Mouse (Mus musculus) neural tube, embryonic 10.5 days (tissue): ENCODE measurements around the gene Id3.
A peak's percentile ranks its signal among the peaks of the same experiment; 100 is the strongest.

Experiments
- DNase-seq: peaks from one replicate; pipeline ENCODE4 v3.0.0-alpha.2; 2017; ENCODE audit warnings: low spot score; ENCODE audit errors: extremely low spot score

Id3 gene

DNA sequence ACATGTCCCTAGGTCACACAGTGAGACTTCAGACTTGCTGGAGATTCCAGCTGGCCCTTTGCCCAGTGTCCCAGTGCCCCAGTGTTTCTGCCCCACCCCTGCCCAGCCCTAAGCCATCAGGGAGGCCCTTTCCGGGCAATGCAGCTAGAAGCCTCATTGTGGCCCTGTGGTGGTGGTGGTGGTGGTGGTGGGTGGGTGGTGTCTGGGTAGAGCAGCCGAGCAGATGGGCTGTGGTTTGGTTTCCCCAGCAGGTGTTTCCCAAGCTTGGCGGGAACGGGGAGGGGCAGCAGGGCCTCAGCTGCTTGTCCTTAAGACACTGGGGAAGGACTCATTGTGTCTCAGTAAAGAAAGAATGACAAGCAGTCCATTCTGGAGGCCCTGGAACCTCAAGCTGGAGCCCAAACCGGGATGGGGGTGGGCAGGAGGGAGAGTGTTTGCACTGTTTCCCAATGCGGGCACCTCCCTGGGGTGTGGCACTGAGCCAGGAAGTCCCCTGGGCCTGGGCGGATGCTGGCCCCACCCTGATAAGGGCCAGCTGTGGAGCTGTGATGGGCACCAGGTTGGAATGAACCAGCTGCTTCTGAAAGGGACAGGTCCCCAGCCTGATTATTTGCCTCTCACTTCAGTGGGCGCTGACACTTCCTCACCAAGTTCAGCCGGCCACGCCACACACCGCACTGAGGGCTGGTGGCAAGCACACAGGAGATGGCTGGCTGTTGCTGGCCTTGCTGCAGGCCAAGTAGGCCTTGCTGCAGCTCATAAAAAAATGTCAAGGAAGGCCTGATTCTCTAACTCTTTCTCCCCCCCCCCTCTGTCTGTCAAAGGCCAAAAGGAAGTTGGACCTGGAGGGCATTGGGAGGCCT lies 34.5 kb downstream of the Id3 start:
- no peak for DNase-seq

GRCm38 (mm10) chr4:136178475-136178921 lies 35.2 kb downstream of the Id3 start:
- DNase-seq: no peak

DNA sequence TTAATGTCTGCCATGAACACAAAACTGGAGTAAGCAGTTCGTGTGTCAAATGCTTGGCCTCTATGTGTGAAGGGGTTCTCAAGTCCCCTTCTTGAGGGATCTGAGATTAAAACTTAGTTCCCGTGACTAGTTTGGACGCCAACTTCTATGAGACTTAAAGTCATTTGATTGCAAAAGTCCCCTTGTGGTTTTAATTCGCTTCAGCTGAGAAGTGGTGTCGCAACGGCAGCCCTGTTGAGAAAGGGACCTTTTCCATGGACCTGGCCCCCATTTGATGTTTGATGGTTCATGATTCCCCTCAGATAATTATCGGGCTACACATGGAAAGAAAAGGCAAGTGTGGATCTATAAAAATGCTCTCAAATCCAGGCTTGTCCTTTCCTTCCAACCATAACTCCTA lies 36.2 kb downstream of the Id3 start:
- DNase-seq: no peak

- DNase-seq: peak; percentile 93
These were observed 36.7 kb downstream of the Id3 start for GRCm38 (mm10) chr4:136179998-136180397.

DNA sequence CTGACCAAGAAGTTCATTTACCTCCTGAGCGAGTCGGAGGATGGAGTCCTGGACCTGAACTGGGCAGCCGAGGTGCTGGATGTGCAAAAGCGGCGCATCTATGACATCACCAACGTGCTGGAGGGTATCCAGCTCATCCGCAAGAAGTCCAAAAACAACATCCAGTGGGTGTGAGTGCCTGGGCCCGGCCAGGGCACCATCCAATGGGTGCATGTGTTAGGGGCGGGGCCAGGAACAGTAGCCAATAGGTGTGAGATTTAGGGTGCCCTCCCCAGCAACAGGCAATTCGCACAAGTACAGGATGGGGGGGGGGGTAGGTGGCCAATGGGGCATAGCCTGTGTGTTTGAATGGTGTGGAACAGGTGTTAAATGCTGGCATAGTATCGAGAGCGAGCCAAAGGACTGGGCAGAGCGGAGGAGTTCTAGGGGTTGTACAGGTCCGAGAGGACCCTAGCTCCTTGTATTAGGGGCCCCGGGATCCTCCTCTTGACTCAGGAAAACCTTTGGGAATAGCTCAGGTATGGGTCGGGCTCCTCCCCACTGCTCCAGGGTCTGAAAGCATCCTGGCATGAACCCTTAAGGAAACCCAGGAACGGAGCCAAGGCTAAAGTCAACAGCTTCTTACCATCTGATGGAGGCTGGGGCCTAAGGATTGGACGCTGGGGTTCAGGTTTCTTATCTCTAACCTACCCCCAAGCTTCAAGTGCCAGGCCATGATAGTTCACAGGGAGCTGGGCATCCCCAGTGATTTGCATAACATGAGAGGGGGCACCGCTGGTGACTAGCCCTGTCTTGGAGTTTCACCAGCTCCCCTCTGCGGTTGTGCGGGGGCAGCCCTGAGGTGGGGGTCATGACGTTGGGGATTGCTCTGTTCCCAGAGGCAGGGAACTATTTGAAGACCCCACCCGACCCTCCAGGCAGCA lies 37.4 kb downstream of the Id3 start:
- no peak for DNase-seq

DNA sequence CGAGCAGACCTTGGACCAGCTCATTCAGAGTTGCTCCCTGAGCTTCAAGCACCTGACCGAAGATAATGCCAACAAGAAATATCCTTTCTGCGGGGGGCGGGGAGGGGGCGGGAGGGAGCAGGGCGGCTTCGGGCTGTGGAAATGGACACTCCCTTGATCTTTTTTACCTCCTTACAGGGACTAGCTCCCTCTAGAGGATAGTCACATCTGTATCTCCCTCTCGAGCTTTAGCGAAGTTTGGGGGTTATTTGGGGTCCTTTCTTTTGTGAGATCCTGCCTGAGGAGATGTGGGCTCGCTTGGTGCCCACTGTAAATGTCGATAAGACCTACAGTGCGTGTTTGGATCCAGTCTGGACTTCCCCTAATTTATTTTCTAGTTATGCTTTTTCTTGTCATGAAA lies 38.1 kb downstream of the Id3 start:
- no peak for DNase-seq

DNA sequence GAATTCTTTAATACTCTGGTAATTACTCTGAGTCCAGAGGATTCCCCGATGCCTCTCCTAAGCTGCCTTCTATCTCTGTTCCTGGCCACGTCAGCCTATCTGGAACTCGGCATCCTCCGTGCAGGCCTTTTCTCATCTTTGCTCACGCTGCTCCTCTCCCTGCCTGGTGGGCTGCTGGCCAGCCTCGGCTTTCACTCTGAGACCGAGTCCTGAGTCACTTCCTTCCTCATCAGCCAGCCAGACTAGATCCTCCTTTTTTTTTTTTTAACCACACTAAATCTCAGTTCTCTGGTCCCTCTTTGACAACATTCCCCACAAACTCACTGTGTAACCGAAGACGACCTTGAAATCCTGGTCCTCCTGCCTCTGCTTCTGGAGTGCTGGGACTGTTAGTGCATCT lies 42.1 kb downstream of the Id3 start:
- DNase-seq: no peak

DNA sequence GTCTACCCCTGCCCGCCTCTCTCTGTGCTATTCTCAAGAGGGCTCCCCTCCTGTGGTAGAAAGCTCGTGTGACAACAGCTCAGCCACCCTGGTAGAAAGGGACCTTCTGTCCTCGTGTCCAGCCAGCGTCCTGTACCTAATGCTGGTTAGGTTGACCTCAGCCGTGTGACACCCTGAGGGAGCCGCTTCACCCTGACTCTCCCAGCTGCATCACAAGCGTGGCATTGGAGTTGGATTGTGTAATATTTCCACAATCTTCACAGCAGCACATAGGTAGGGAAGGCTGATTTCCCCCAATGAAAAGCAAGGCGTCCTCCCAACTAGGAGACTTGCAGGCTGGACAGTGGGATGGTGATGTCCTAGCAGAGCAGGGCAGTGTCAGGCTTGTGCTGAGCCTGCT lies 43.0 kb downstream of the Id3 start:
- no peak for DNase-seq

DNA sequence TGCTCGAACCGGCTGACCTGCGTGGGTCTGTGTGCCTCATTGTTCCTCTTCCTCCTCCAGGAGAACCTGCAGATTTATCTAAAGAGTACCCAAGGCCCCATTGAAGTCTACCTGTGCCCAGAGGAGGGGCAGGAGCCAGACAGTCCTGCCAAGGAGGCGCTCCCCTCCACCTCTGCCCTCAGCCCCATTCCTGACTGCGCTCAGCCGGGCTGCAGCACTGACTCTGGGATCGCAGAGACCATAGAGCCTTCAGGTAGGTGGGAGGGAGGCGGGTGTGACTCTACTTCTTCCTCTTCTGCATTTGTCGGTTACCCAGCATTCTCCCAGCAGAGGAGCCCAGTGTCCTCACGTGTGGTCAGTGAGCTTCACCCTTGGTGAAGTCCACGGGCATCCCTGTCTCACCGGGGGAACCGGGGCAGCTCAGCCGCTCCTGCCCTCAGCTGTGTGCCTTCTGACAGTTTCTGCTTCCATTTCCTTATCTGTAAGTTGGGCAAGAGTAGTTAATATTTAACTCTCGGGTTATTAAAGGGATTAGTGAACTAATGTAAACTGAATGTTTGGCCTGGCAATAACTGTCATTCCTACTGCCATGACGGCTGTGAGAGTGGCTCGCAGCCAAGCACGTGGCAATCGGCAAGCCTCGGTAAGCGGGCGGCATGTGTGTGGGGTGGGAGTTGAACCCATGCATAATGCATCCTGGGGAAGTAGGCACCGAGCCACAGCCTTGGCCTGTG lies 43.6 kb downstream of the Id3 start:
- DNase-seq: no peak

DNA sequence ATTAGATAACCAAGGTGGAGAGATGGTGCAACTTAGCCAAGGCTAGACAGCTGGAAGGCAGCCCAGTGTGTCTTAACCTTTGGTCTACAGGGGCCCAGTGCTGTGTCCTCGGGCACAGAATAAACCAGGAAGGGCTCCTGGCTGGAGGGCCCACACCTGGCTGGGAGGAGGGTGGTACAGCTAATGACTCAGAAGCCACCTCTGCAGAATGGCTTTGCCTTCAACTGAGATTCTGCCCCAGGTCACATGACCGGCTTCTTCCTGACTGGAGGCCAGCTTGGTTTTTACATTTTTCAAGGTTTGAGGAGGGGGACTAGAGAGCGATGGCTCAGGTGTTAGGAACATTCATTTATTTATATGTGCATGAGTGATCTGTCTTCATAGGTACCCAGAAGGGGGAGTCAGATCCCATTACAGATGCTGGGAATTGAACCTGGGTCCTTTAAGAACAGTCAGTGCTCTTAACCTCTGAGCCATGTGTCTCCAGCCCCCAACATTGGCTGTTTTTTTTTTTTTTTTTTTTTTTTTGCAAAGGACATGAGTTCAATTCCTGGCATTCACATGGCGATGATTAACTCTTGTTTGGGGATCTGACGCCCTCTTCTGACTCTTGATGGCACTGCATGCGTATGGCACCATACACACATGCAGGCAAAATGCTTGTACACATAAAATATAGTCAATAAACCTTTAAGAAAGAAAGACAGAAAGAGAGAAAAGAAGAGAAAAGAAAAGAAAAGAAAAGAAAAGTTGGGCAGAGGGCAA lies 45.9 kb downstream of the Id3 start:
- DNase-seq: no peak

DNA sequence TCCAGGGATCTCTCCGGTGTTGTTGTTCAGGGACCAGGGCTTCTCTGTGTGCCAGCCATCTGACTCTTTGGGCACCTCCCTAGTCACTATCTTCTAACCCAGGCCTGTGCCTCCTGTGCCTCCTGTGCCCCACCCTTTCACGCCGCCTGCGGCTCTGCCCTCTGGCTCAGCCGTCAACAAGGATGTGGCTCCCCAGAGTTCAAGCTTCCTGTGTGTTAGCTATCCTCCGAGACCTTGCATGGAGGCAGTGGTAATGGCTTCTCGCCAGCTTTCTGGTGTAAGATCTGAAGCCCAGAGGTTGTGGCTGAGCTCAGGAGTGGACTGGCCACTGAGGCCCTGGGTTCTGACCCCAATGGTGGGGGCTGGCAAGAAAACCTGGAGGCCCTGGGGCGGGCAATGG lies 46.6 kb downstream of the Id3 start:
- DNase-seq: no peak

DNA sequence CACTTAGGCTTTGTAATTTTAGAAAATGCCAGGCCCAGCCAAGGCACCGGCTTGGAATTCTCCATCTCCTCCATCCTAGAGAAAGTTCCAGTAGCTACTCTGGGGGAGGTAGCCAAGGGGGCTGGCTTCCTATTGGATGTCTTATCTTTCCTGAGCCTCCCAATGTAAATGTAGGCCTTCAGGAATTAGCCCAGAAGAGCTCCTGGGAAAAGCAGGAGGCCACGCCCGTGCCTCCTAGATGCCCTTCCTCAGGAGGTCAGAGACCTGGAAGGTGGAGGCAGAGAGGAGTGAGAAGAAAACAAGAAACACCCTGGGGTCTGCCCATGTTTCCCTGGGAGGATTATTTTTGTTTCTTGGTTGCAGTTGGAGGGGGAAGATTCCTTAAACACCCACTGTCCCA lies 50.3 kb downstream of the Id3 start:
- DNase-seq: no peak

- DNase-seq: no peak
These were observed 51.7 kb downstream of the Id3 start for GRCm38 (mm10) chr4:136195029-136195428.
